Mouse (Mus musculus) myocyte (in vitro differentiated cells): ENCODE data around the gene Atg3.

ENCODE experiments used
- MAX ChIP-seq: IDR thresholded peaks from one replicate; pipeline ENCODE4 v1.6.1; 2011; ENCODE audit warnings: low read depth, mild to moderate bottlenecking, control low read depth
- POLR2A ChIP-seq: IDR thresholded peaks from one replicate; pipeline ENCODE4 v1.6.1; 2011; ENCODE audit warnings: low read depth, mild to moderate bottlenecking, control low read depth, moderate library complexity; ENCODE audit not compliant: insufficient read length
- TCF12 ChIP-seq: IDR thresholded peaks from one replicate; pipeline ENCODE4 v1.6.1; 2011; ENCODE audit warnings: mild to moderate bottlenecking, control low read depth; ENCODE audit not compliant: poor library complexity, insufficient read depth, severe bottlenecking
- USF1 ChIP-seq: IDR thresholded peaks from one replicate; pipeline ENCODE4 v1.6.1; 2011; ENCODE audit warnings: low read depth, mild to moderate bottlenecking, control low read depth, moderate library complexity

- TF ChIP-seq MAX (no peak), POLR2A (no peak), USF1 (no peak), TCF12 (no peak)
These were observed 13.5 kb upstream of the Atg3 start for GRCm38 (mm10) chr16:45145119-45145518.
